Mouse (Mus musculus): ENCODE data around the gene AI661453.

The AI661453 gene

DNA sequence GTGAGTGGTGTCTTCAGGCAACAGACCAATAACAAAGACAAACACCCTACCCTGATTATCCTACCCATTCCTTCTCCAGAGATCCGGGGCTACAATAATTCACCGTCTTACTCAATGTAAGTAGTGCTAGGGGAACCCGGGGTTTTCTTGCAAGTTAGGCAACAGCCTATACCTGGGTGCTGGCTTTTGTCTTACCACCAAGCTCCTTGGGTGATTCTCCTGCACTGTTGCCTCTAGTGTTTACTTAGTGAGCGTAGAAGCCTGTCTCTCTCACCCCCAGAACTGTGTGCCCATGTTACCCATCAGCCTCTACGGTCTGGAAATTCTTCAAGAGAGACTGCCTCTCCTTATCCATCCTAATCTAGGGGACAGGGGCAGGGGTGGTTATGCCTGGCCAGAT, 67.8 kb downstream of the AI661453 start:
- no peak for DNase-seq

- DNase-seq = peak; percentile 95
Measured at GRCm38 (mm10) chr17:47504941-47505346, 68.5 kb downstream of the AI661453 start, which contains the start of gene Ccnd3. Ccnd3 (plus strand) TSS chr17:47505051.

- no peak for DNase-seq
Measured at GRCm38 (mm10) chr17:47505566-47505965, 69.2 kb downstream of the AI661453 start.

DNA sequence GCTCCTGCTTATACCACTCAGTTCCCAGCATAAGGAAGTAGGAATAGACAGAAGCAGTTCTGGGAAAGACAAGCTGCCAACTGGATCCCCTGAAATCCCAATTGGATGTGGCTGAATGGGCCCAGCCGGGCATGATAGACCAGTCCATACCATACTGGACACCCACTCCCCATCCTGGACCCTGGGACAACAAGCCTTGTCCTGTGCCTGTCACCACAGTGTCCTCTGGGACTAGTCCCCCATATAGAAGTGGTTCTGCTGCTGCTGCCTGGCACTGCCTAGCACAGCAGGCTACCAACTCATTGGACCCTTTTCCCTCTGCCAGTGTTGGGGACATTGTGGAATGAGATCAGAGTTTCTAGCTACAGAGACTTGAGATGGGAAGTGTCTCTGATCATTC, 69.6 kb downstream of the AI661453 start:
- DNase-seq = no peak

DNA sequence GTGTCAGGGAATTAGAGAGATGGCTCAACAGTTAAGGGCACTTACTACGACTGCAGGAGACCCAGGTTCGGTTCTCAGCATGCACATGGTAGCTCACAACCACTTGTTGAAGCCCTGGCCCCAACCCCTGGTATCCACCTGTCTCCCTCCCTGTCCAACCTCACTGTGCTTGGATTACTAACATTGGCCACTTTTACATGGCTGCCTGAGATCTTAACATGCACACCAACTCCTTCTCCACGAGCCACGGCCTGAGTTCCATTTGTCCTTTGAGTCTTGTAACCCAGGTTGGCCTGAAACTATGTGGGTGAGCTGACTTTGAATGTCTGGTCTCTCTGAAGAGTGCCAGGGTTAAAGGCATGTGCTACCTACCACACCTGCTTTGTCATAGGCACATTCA, 70.3 kb downstream of the AI661453 start:
- DNase-seq = no peak

GRCm38 (mm10) chr17:47507523-47507922, 71.1 kb downstream of the AI661453 start:
- no peak for DNase-seq

GRCm38 (mm10) chr17:47508012-47508608, 71.7 kb downstream of the AI661453 start:
- peak; percentile 99 for DNase-seq

DNA sequence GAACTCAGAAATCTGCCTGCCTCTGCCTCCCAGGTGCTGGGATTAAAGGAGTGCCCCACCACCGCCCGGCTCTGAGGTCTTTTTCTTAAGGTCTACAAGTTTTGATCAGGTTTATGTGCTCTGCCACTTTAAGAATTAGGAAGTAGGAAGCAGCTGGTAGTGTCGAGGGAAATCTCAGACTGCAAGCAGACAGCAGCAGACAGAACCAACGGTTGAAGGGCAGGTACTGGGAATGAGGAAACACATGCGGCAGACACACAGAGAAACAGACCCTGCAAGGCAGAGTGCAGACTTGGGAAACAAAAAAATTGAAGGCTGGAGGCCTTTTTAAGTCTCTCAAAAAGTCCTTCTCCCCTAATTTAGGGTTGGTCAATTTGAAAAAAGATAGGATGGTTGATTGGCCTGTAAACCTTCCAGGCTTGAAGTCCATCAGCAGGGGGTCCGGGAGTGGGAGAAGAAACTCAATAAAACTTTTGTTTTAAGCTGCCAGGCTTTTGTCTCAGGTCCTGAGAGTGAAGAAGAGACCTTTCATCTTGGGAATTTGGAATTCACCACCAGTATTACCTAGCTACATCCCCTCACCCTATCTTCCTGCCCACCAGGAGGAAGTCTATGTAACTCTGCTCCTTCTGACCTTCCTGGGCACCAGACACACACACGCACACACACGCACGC, 72.8 kb downstream of the AI661453 start:
- no peak for DNase-seq

GRCm38 (mm10) chr17:47511111-47512020, 75.0 kb downstream of the AI661453 start:
- DNase-seq = peak; percentile 99

DNA sequence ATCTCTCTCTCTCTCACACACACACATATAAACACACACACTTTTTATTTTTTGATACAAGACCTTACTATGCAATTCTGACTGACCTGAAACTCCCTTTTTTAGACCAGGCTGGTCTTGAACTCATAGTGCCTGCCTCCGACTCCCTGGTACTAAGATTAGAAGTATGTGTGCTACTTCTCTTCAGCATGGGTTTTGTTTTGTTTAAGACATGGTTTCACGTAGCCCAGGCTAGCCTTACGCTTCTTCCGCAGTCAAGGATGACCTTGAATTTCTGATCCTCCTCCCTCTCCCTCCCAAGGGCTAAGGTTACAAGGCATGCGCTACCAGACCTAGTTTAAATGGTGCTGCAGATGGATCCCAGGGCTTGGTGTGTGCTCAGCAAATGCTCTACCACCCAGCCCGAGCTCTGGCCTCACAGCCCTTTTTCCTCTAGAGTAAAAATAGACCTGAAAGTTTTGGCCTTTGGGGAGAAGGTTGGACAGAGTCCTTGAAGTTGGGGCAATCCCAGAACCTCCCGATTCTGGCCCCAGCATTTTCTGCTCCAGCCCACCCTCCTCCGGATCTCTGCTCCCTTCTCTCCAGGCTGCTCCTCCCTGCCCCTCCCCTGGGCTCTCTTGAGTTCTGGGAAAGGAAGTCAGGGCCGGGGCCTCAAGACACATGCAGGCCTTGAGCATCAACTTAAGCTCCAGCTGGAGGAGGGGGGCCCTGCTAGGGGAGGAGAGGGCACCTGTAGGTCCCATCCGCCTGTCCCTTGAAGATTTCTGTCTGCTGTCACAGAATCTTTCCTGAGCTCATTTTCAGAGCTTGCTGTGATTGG, 76.8 kb downstream of the AI661453 start:
- DNase-seq = peak; percentile 72

DNA sequence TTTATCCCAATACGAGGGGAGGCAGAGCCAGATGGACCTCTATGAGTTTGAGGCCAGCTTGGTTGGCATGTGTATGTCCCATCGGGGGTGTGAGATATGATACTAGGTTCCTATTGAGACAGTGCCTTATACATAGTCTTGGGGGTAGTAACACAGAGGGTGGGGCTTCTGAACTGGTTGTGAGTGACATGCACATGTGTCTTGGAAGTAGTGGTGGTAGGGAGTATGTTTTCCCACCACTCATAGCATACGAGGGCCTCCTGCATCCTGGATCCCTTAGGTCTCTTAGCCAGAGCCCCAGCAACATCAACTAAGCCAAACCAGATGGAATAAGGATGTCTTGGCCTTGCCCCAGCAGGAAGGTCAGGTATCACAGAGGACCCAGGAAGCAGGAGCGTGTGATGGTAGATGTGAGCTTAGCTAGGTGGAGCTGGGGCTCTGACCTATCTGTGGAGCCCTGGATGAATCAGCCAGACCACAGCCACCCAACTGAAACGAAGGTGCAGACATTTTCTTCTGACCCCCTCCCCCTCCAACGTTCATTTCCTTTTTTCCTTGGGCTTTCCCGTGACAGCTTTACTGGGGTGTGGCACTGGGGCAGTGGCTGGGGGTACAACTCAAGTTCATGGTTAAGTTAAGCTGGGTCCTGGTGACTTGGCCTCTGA, 78.9 kb downstream of the AI661453 start:
- DNase-seq = no peak

- no peak for DNase-seq
Measured at GRCm38 (mm10) chr17:47516232-47516631, 79.8 kb downstream of the AI661453 start.

DNA sequence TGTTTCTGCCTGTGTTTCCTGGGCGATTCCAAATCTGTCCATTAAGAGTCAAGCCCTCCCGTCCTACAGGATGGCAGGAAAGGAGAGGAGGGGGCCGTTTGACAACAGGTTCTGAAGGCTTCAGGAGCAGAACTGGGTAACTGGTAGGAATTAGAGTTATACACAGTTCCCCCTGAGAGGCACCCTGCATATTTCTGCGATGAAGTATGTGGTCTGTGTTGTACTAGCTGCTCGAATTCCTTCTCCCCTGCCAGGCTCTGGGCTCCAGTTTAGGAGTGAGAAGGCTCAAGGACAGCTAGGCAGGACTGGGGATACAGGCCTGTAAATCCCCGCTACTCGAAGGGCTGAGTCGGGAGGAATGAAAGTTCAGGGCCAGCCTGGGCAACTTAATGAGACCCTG, 81.8 kb downstream of the AI661453 start:
- DNase-seq = peak; percentile 77

All from lung, postnatal 10 days (tissue).